Mouse (Mus musculus) liver, embryonic 13.5 days (tissue): ENCODE results near the gene Fnbp1. TPM values are rescaled to one million over a fixed set of nuclear protein-coding genes. Genes with fewer than 3 reads are reported as not detected.
A peak's percentile ranks its signal among the peaks of the same experiment; 100 is the strongest.

Experiments
- ATAC-seq: fragments of 200-750 bp; cut with Nextera tagmentation; 2 replicates; pipeline ENCODE4 v1.8.0; 2017; ENCODE audit warnings: low read depth, mild to moderate bottlenecking, moderate number of reproducible peaks, moderate library complexity
- DNase-seq: peaks from one replicate; pipeline ENCODE4 v3.0.0; 2022
- H3K27ac ChIP-seq: fragments of 300-500 bp; sonication (generic); 2 replicates; pipeline ENCODE4 v1.5.1; 2015; ENCODE audit warnings: moderate library complexity, mild to moderate bottlenecking, inconsistent platforms
- H3K27me3 ChIP-seq: fragments of 300-500 bp; sonication (generic); 2 replicates; pipeline ENCODE4 v1.6.1; 2015; ENCODE audit warnings: mild to moderate bottlenecking, inconsistent platforms
- H3K36me3 ChIP-seq: fragments of 300-500 bp; sonication (generic); 2 replicates; pipeline ENCODE4 v1.6.1; 2015; ENCODE audit warnings: mild to moderate bottlenecking, inconsistent platforms
- H3K4me1 ChIP-seq: fragments of 300-500 bp; sonication (generic); replicated peaks from 2 replicates; pipeline ENCODE4 v1.6.1; 2015; ENCODE audit warnings: inconsistent platforms
- H3K4me2 ChIP-seq: fragments of 300-500 bp; sonication (generic); 2 replicates; pipeline ENCODE4 v1.6.1; 2015; ENCODE audit warnings: inconsistent platforms, mild to moderate bottlenecking, moderate library complexity
- H3K4me3 ChIP-seq: fragments of 300-500 bp; sonication (generic); replicated peaks from 2 replicates; pipeline ENCODE4 v1.5.1; 2015; ENCODE audit warnings: mild to moderate bottlenecking, inconsistent platforms
- H3K9ac ChIP-seq: fragments of 300-500 bp; sonication (generic); 2 replicates; pipeline ENCODE4 v1.6.1; 2015; ENCODE audit warnings: mild to moderate bottlenecking, inconsistent platforms
- H3K9me3 ChIP-seq: fragments of 300-500 bp; sonication (generic); replicated peaks from 2 replicates; pipeline ENCODE4 v1.6.1; 2016; ENCODE audit warnings: inconsistent platforms
- WGBS: fragments of 180-500 bp; shearing (Covaris S2); methylation state at CpG from one replicate; pipeline ENCODE4 v1.1.7; 2015; ENCODE audit not compliant: insufficient replicate concordance; 5-methylcytosine and 5-hydroxymethylcytosine counted together
- polyA plus RNA-seq: library from polyadenylated mRNA; unstranded; fragments of >200 nt; fragmentation: Nextera tagmentation; extraction: Ambion mirVana; gene quantifications from 2 replicates; pipeline ENCODE4 v1.2.1, GENCODE M21; 2015

Gene Fnbp1
- polyA plus RNA-seq, 1 experiment from 2014 or later, result 5.7 TPM

GRCm38 (mm10) chr2:31109960-31110548 lies 31.8 kb downstream of the Fnbp1 start:
- Histone ChIP-seq H3K4me3 (no peak overlapping the region), H3K4me2 (peak overlapping the region; percentile 0; the same call in 1 of the 2 replicates), H3K27me3 (no peaks in the 10 kb centered on the region), H3K9ac (no peak overlapping the region), H3K27ac (0 out of 2 replicates have a peak overlapping the region, but pooled peaks have one; percentile 8), H3K4me1 (peaks cover 68% of the 10 kb centered on the region), H3K9me3 (no peaks in the 10 kb centered on the region), H3K36me3 (0 out of 2 replicates have a peak, but pooled peaks cover 3% of the 10 kb centered on the region)
- ATAC-seq (peak; percentile 54), DNase-seq (no peak)
- 25% methylated on average over 12 of the region's 12 CpGs for WGBS

- ATAC-seq, result no peak
- no peaks in the 10 kb centered on the region for H3K9me3 ChIP-seq
- H3K9ac ChIP-seq, result no peak overlapping the region
- 0 out of 2 replicates have a peak, but pooled peaks cover 3% of the 10 kb centered on the region for H3K36me3 ChIP-seq
- H3K27ac ChIP-seq, result no peak overlapping the region; the same call in 1 of the 2 replicates
- DNase-seq, result no peak
- H3K4me3 ChIP-seq, result no peak overlapping the region
- H3K4me2 ChIP-seq, result no peak overlapping the region
- H3K27me3 ChIP-seq, result no peaks in the 10 kb centered on the region
- WGBS, result 32% methylated on average over 6 of the region's 6 CpGs
- H3K4me1 ChIP-seq, result peaks cover 64% of the 10 kb centered on the region
These were observed 33.6 kb downstream of the Fnbp1 start for GRCm38 (mm10) chr2:31108186-31108585.

GRCm38 (mm10) chr2:31106621-31107320 lies 35.0 kb downstream of the Fnbp1 start:
- no peak for ATAC-seq
- Histone ChIP-seq H3K9ac (no peak overlapping the region), H3K4me3 (no peak overlapping the region)

GRCm38 (mm10) chr2:31106004-31106403 lies 35.8 kb downstream of the Fnbp1 start:
- H3K4me3 ChIP-seq, result no peak overlapping the region
- H3K9me3 ChIP-seq, result no peaks in the 10 kb centered on the region
- WGBS, result 73% methylated on average over 3 of the region's 3 CpGs
- no peaks in the 10 kb centered on the region for H3K36me3 ChIP-seq
- H3K27me3 ChIP-seq, result no peaks in the 10 kb centered on the region
- H3K9ac ChIP-seq, result no peak overlapping the region
- no peak overlapping the region for H3K4me2 ChIP-seq
- H3K4me1 ChIP-seq, result peaks cover 60% of the 10 kb centered on the region
- DNase-seq (no peak), ATAC-seq (no peak)
- no peak overlapping the region for H3K27ac ChIP-seq

More at GRCm38 (mm10) chr2:31106621-31107320, 35.0 kb downstream of the Fnbp1 start:
- no peaks in the 10 kb centered on the region for H3K9me3 ChIP-seq
- WGBS, result 52% methylated on average over 11 of the region's 11 CpGs
- H3K36me3 ChIP-seq, result no peaks in the 10 kb centered on the region
- no peaks in the 10 kb centered on the region for H3K27me3 ChIP-seq
- H3K27ac ChIP-seq, result peak overlapping the region; percentile 32; the same call in 1 of the 2 replicates
- H3K4me2 ChIP-seq, result no peak overlapping the region
- peaks cover 60% of the 10 kb centered on the region for H3K4me1 ChIP-seq
- DNase-seq, result no peak

GRCm38 (mm10) chr2:31105279-31105678 lies 36.5 kb downstream of the Fnbp1 start:
- no peak for DNase-seq
- 76% methylated on average over 3 of the region's 3 CpGs for WGBS
- no peaks in the 10 kb centered on the region for H3K9me3 ChIP-seq
- no peak overlapping the region for H3K4me3 ChIP-seq
- peaks cover 2% of the 10 kb centered on the region for H3K36me3 ChIP-seq
- H3K9ac ChIP-seq, result no peak overlapping the region
- H3K27me3 ChIP-seq, result no peaks in the 10 kb centered on the region
- no peak for ATAC-seq
- peaks cover 57% of the 10 kb centered on the region for H3K4me1 ChIP-seq
- H3K27ac ChIP-seq, result no peak overlapping the region
- no peak overlapping the region for H3K4me2 ChIP-seq

GRCm38 (mm10) chr2:31103321-31103720 lies 38.5 kb downstream of the Fnbp1 start:
- Histone ChIP-seq H3K4me3 (no peak overlapping the region), H3K27me3 (no peaks in the 10 kb centered on the region), H3K4me1 (peaks cover 37% of the 10 kb centered on the region), H3K9me3 (no peaks in the 10 kb centered on the region), H3K9ac (no peak overlapping the region), H3K4me2 (no peak overlapping the region), H3K36me3 (peaks cover 12% of the 10 kb centered on the region), H3K27ac (0 out of 2 replicates have a peak overlapping the region, but pooled peaks have one; percentile 11)
- no peak for ATAC-seq
- WGBS, result 65% methylated on average over 8 of the region's 8 CpGs
- DNase-seq, result no peak

- Histone ChIP-seq H3K4me1 (peaks cover 17% of the 10 kb centered on the region), H3K9me3 (no peaks in the 10 kb centered on the region), H3K27ac (no peak overlapping the region), H3K9ac (no peak overlapping the region), H3K36me3 (peaks cover 14% of the 10 kb centered on the region), H3K4me3 (no peak overlapping the region), H3K4me2 (no peak overlapping the region), H3K27me3 (no peaks in the 10 kb centered on the region)
- no peak for DNase-seq
- 84% methylated on average over 3 of the region's 3 CpGs for WGBS
- ATAC-seq, result no peak
These were observed 40.5 kb downstream of the Fnbp1 start for GRCm38 (mm10) chr2:31101285-31101684.

- H3K9ac ChIP-seq, result no peak overlapping the region
- no peaks in the 10 kb centered on the region for H3K27me3 ChIP-seq
- H3K36me3 ChIP-seq, result peaks cover 16% of the 10 kb centered on the region
- no peak overlapping the region for H3K4me3 ChIP-seq
- H3K27ac ChIP-seq, result no peak overlapping the region
- no peaks in the 10 kb centered on the region for H3K9me3 ChIP-seq
- no peak overlapping the region for H3K4me2 ChIP-seq
- 71% methylated on average over 8 of the region's 8 CpGs for WGBS
- H3K4me1 ChIP-seq, result peaks cover 26% of the 10 kb centered on the region
- no peak for ATAC-seq
- no peak for DNase-seq
These were observed 42.7 kb downstream of the Fnbp1 start for GRCm38 (mm10) chr2:31099079-31099478.

GRCm38 (mm10) chr2:31098616-31099015 lies 43.2 kb downstream of the Fnbp1 start:
- WGBS, result 79% methylated on average over 11 of the region's 11 CpGs

GRCm38 (mm10) chr2:31097276-31097675 lies 44.5 kb downstream of the Fnbp1 start:
- Histone ChIP-seq H3K27ac (no peak overlapping the region), H3K9me3 (no peaks in the 10 kb centered on the region), H3K27me3 (no peaks in the 10 kb centered on the region), H3K9ac (no peak overlapping the region), H3K4me2 (no peak overlapping the region), H3K4me3 (no peak overlapping the region), H3K4me1 (peaks cover 20% of the 10 kb centered on the region), H3K36me3 (peaks cover 16% of the 10 kb centered on the region)
- ATAC-seq (no peak), DNase-seq (no peak)
- 70% methylated on average over 2 of the region's 2 CpGs for WGBS

More at GRCm38 (mm10) chr2:31098616-31099015, 43.2 kb downstream of the Fnbp1 start:
- H3K4me3 ChIP-seq, result no peak overlapping the region
- no peak overlapping the region for H3K27ac ChIP-seq
- H3K9ac ChIP-seq, result no peak overlapping the region
- H3K27me3 ChIP-seq, result no peaks in the 10 kb centered on the region
- peaks cover 26% of the 10 kb centered on the region for H3K4me1 ChIP-seq
- H3K9me3 ChIP-seq, result no peaks in the 10 kb centered on the region
- DNase-seq (no peak), ATAC-seq (no peak)
- peaks cover 16% of the 10 kb centered on the region for H3K36me3 ChIP-seq
- no peak overlapping the region for H3K4me2 ChIP-seq

GRCm38 (mm10) chr2:31096119-31096518 lies 45.7 kb downstream of the Fnbp1 start:
- ATAC-seq (no peak), DNase-seq (no peak)
- peaks cover 16% of the 10 kb centered on the region for H3K36me3 ChIP-seq
- no peak overlapping the region for H3K27ac ChIP-seq
- H3K9ac ChIP-seq, result no peak overlapping the region
- H3K27me3 ChIP-seq, result no peaks in the 10 kb centered on the region
- WGBS, result 83% methylated on average over 15 of the region's 15 CpGs
- H3K9me3 ChIP-seq, result no peaks in the 10 kb centered on the region
- H3K4me2 ChIP-seq, result no peak overlapping the region
- H3K4me3 ChIP-seq, result no peak overlapping the region
- peaks cover 14% of the 10 kb centered on the region for H3K4me1 ChIP-seq
